Mouse (Mus musculus): ENCODE results near the gene Sec24b.

DNA sequence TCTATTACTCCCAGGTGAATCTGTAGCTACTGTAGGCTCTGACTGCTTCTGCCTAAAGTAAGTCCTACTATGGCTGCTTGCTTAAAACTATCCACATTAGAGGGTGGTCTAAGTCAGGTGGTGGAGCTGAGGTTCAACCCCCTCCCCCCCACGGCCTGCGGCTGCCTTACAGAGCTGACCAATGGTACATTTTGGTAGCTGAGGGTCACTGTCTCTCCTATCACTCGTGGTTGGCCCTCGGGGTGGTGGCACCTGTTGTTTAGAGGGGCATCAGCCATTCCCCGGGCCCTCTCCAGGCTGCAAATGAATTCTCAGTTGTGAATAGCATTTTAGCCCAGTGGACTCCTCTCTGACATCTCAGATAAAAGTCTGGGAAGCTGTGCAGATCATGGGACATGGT lies 32.6 kb downstream of the Sec24b start:
- TF ChIP-seq POLR2A (IDR thresholded peaks at IDR 0.05; ENCODE audit: insufficient read length, low read depth), result no peak
- TF ChIP-seq MYOD1 (IDR thresholded peaks at IDR 0.05; ENCODE audit: control insufficient read depth in 1 of 3, insufficient read length in 2 of 3, low read depth in 2 of 3), result no peak
- TF ChIP-seq E2F4 (IDR thresholded peaks at IDR 0.05; ENCODE audit: insufficient read depth), result no peak
- TF ChIP-seq POLR2AphosphoS2 (IDR thresholded peaks at IDR 0.05; ENCODE audit: insufficient read length, low read depth), result no peak
- no peak for TF ChIP-seq MYOG (IDR thresholded peaks at IDR 0.05; ENCODE audit: control insufficient read depth in 1 of 3, insufficient read depth in 1 of 3, insufficient read length in 2 of 3, low read depth in 2 of 3)
- no peak for TF ChIP-seq MAX (IDR thresholded peaks at IDR 0.05; ENCODE audit: low read depth)
- no peak for TF ChIP-seq TCF3 (IDR thresholded peaks at IDR 0.05; ENCODE audit: insufficient read length, low read depth)
- TF ChIP-seq TCF12 (IDR thresholded peaks at IDR 0.05; ENCODE audit: insufficient read depth, poor library complexity, severe bottlenecking), result no peak
- TF ChIP-seq USF1 (IDR thresholded peaks at IDR 0.05; ENCODE audit: low read depth), result no peak
- TF ChIP-seq CEBPB (IDR thresholded peaks at IDR 0.05; ENCODE audit: insufficient read depth, poor library complexity, severe bottlenecking), result no peak
- TF ChIP-seq REST (IDR thresholded peaks at IDR 0.05; ENCODE audit: insufficient read depth, insufficient read length), result no peak
- no peak for TF ChIP-seq SRF (IDR thresholded peaks at IDR 0.05; ENCODE audit: control insufficient read depth, insufficient read length, low read depth)
